ENCODE assay signal across 19 mouse cellular contexts in the genomic region with DNA sequence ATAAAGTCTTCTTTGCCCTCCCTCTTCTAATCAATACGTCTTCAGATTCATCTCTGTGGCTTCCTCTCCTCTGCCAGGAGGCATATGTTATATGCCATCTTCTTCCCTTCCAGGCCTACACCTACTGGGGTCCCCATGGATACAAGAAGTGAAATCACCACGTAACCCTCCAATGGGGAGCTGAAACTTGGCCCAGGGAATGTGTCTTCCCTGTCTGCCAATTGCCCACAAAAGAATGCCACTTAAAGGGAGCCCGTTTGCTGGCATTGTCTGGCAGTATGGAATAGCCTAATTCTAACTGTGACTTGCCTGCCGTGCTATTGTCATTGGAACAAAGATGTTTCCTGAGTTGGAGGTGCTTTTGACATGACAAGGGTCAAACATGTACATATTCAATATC.
"Had no signal": no experiment of that assay in that cellular context is flagged by ENCODE, and none has a peak within 500 bp of the region (broad histone marks: within the 10 kb centered on the region; RNA-seq: fewer than 3 reads in every experiment).

No protein-coding gene starts in this region.

- H3K4me3 ChIP-seq: kidney, embryonic 15.5 days; limb, embryonic 10.5 days; limb, embryonic 13.5 days; liver, embryonic 12.5 days; liver, embryonic 15.5 days; lung, embryonic 15.5 days; megakaryocyte, embryonic 14.5 days; midbrain, embryonic 12.5 days; stomach, embryonic 15.5 days had no signal

- H3K9ac ChIP-seq: kidney, embryonic 15.5 days; limb, embryonic 13.5 days; liver, embryonic 12.5 days; liver, embryonic 15.5 days; lung, embryonic 15.5 days; midbrain, embryonic 12.5 days; stomach, embryonic 15.5 days had no signal

- H3K4me1 ChIP-seq: kidney, embryonic 15.5 days; limb, embryonic 10.5 days; limb, embryonic 13.5 days; liver, embryonic 12.5 days; liver, embryonic 15.5 days; lung, embryonic 15.5 days; megakaryocyte, embryonic 14.5 days; stomach, embryonic 15.5 days had no signal

- H3K9me3 ChIP-seq: kidney, embryonic 15.5 days; limb, embryonic 10.5 days; limb, embryonic 13.5 days; liver, embryonic 12.5 days; liver, embryonic 15.5 days; lung, embryonic 15.5 days; midbrain, embryonic 12.5 days; stomach, embryonic 15.5 days had no signal

- H3K27ac ChIP-seq: kidney, embryonic 15.5 days; limb, embryonic 10.5 days; limb, embryonic 13.5 days; liver, embryonic 12.5 days; liver, embryonic 15.5 days; lung, embryonic 15.5 days; midbrain, embryonic 12.5 days; stomach, embryonic 15.5 days had no signal

- H3K4me2 ChIP-seq: kidney, embryonic 15.5 days; limb, embryonic 13.5 days; liver, embryonic 12.5 days; liver, embryonic 15.5 days; lung, embryonic 15.5 days; midbrain, embryonic 12.5 days; stomach, embryonic 15.5 days had no signal

- ATAC-seq: liver, embryonic 12.5 days; midbrain, embryonic 16.5 days had no signal

- H3K27me3 ChIP-seq: kidney, embryonic 15.5 days; limb, embryonic 13.5 days; liver, embryonic 12.5 days; lung, embryonic 15.5 days; megakaryocyte, embryonic 14.5 days; midbrain, embryonic 12.5 days; stomach, embryonic 15.5 days had no signal

- DNase-seq: kidney, adult 11 months; kidney, adult 8-10 months; kidney, postnatal 14 days; kidney, postnatal 4 days; liver; lung, postnatal 10 days; right cerebral cortex, postnatal 25 days; spleen, adult 18-20 months; thymus, postnatal 25 days had no signal

- H3K36me3 ChIP-seq: kidney, embryonic 15.5 days; limb, embryonic 10.5 days; limb, embryonic 13.5 days; liver, embryonic 12.5 days; liver, embryonic 15.5 days; lung, embryonic 15.5 days; midbrain, embryonic 12.5 days; stomach, embryonic 15.5 days had no signal
